Mouse (Mus musculus) hindbrain, embryonic 13.5 days (tissue): Measurements from ENCODE around the gene Itln1. TPM values are rescaled to one million over a fixed set of nuclear protein-coding genes. Genes with fewer than 3 reads are reported as not detected.

Experiments used
- ATAC-seq: fragments of 200-750 bp; cut with Nextera tagmentation; 2 replicates; pipeline ENCODE4 v1.8.0; 2017; ENCODE audit warnings: moderate TSS enrichment; ENCODE audit not compliant: low FRiP score
- H3K27ac ChIP-seq: fragments of 300-500 bp; sonication (generic); 2 replicates; pipeline ENCODE4 v1.5.1; 2015; ENCODE audit warnings: inconsistent platforms, mild to moderate bottlenecking, moderate library complexity
- H3K27me3 ChIP-seq: fragments of 300-500 bp; sonication (generic); 2 replicates; pipeline ENCODE4 v1.6.1; 2015; ENCODE audit warnings: mild to moderate bottlenecking, inconsistent platforms
- H3K36me3 ChIP-seq: fragments of 300-500 bp; sonication (generic); 2 replicates; pipeline ENCODE4 v1.6.1; 2015; ENCODE audit warnings: mild to moderate bottlenecking, inconsistent platforms
- H3K4me1 ChIP-seq: fragments of 300-500 bp; sonication (generic); replicated peaks from 2 replicates; pipeline ENCODE4 v1.6.1; 2015; ENCODE audit warnings: inconsistent platforms
- H3K4me2 ChIP-seq: fragments of 300-500 bp; sonication (generic); 2 replicates; pipeline ENCODE4 v1.6.1; 2015; ENCODE audit warnings: inconsistent platforms, mild to moderate bottlenecking, moderate library complexity
- H3K4me3 ChIP-seq: fragments of 300-500 bp; sonication (generic); 2 replicates; pipeline ENCODE4 v1.5.1; 2015; ENCODE audit warnings: mild to moderate bottlenecking, inconsistent platforms
- H3K9ac ChIP-seq: fragments of 300-500 bp; sonication (generic); 2 replicates; pipeline ENCODE4 v1.6.1; 2015; ENCODE audit warnings: mild to moderate bottlenecking, inconsistent platforms
- H3K9me3 ChIP-seq: fragments of 300-500 bp; sonication (generic); 2 replicates; pipeline ENCODE4 v1.6.1; 2016; ENCODE audit warnings: inconsistent platforms
- WGBS: fragments of 180-500 bp; shearing (Covaris S2); methylation state at CpG from one replicate; pipeline ENCODE4 v1.1.7; 2015; 5-methylcytosine and 5-hydroxymethylcytosine counted together
- polyA plus RNA-seq: library from polyadenylated mRNA; unstranded; fragments of >200 nt; fragmentation: Nextera tagmentation; extraction: Ambion mirVana; gene quantifications from 2 replicates; pipeline ENCODE4 v1.2.1, GENCODE M21; 2015

Gene Itln1
- polyA plus RNA-seq, 1 experiment from 2014 or later = not detected

GRCm38 (mm10) chr1:171556366-171556765 is 21.3 kb upstream of the Itln1 start:
- Histone ChIP-seq H3K27ac (no peak overlapping the region), H3K4me1 (0 out of 2 replicates have a peak, but pooled peaks cover 5% of the 10 kb centered on the region), H3K4me3 (no peak overlapping the region), H3K36me3 (no peaks in the 10 kb centered on the region), H3K9me3 (no peaks in the 10 kb centered on the region), H3K9ac (no peak overlapping the region), H3K27me3 (no peaks in the 10 kb centered on the region), H3K4me2 (no peak overlapping the region)
- no peak for ATAC-seq
- WGBS = 96% methylated on average over 2 of the region's 2 CpGs

GRCm38 (mm10) chr1:171553359-171554341 is 18.6 kb upstream of the Itln1 start:
- no peaks in the 10 kb centered on the region for H3K27me3 ChIP-seq
- no peak overlapping the region for H3K27ac ChIP-seq
- no peak for ATAC-seq
- H3K4me3 ChIP-seq = no peak overlapping the region
- 80% methylated on average over 11 of the region's 11 CpGs for WGBS
- H3K4me2 ChIP-seq = no peak overlapping the region
- H3K9ac ChIP-seq = no peak overlapping the region
- 0 out of 2 replicates have a peak, but pooled peaks cover 5% of the 10 kb centered on the region for H3K4me1 ChIP-seq
- H3K36me3 ChIP-seq = no peaks in the 10 kb centered on the region
- no peaks in the 10 kb centered on the region for H3K9me3 ChIP-seq

- no peak overlapping the region for H3K9ac ChIP-seq
- 0 out of 2 replicates have a peak, but pooled peaks cover 5% of the 10 kb centered on the region for H3K4me1 ChIP-seq
- ATAC-seq = no peak
- no peak overlapping the region for H3K27ac ChIP-seq
- H3K27me3 ChIP-seq = no peaks in the 10 kb centered on the region
- no peak overlapping the region for H3K4me2 ChIP-seq
- no peaks in the 10 kb centered on the region for H3K9me3 ChIP-seq
- H3K36me3 ChIP-seq = no peaks in the 10 kb centered on the region
- 84% methylated on average over 2 of the region's 2 CpGs for WGBS
- no peak overlapping the region for H3K4me3 ChIP-seq
Measured at GRCm38 (mm10) chr1:171552230-171552629, 17.1 kb upstream of the Itln1 start.

- H3K9ac ChIP-seq = no peak overlapping the region
- no peaks in the 10 kb centered on the region for H3K27me3 ChIP-seq
- no peak overlapping the region for H3K4me2 ChIP-seq
- 88% methylated on average over 7 of the region's 7 CpGs for WGBS
- no peak overlapping the region for H3K27ac ChIP-seq
- H3K36me3 ChIP-seq = no peaks in the 10 kb centered on the region
- H3K4me1 ChIP-seq = 0 out of 2 replicates have a peak, but pooled peaks cover 5% of the 10 kb centered on the region
- ATAC-seq = no peak
- no peaks in the 10 kb centered on the region for H3K9me3 ChIP-seq
- no peak overlapping the region for H3K4me3 ChIP-seq
Measured at GRCm38 (mm10) chr1:171551326-171551725, 16.2 kb upstream of the Itln1 start.

- Histone ChIP-seq H3K4me1 (no peaks in the 10 kb centered on the region), H3K36me3 (no peaks in the 10 kb centered on the region), H3K27ac (no peak overlapping the region), H3K9ac (no peak overlapping the region), H3K4me3 (no peak overlapping the region), H3K27me3 (no peaks in the 10 kb centered on the region), H3K4me2 (no peak overlapping the region), H3K9me3 (no peaks in the 10 kb centered on the region)
- WGBS = 87% methylated on average over 1 of the region's 1 CpGs
- ATAC-seq = no peak
Measured at GRCm38 (mm10) chr1:171540694-171541093, 5.6 kb upstream of the Itln1 start.

- ATAC-seq = no peak
- Histone ChIP-seq H3K9ac (no peak overlapping the region), H3K36me3 (no peaks in the 10 kb centered on the region), H3K4me3 (no peak overlapping the region), H3K9me3 (no peaks in the 10 kb centered on the region), H3K27me3 (no peaks in the 10 kb centered on the region), H3K4me2 (no peak overlapping the region), H3K27ac (no peak overlapping the region), H3K4me1 (no peaks in the 10 kb centered on the region)
Measured at GRCm38 (mm10) chr1:171534557-171534956, 537 bp downstream of the Itln1 start.

GRCm38 (mm10) chr1:171532830-171533229 is 2.3 kb downstream of the Itln1 start:
- no peak overlapping the region for H3K4me3 ChIP-seq
- no peaks in the 10 kb centered on the region for H3K9me3 ChIP-seq
- no peak overlapping the region for H3K9ac ChIP-seq
- no peaks in the 10 kb centered on the region for H3K4me1 ChIP-seq
- WGBS = 63% methylated on average over 2 of the region's 2 CpGs
- H3K36me3 ChIP-seq = no peaks in the 10 kb centered on the region
- no peaks in the 10 kb centered on the region for H3K27me3 ChIP-seq
- no peak overlapping the region for H3K4me2 ChIP-seq
- no peak overlapping the region for H3K27ac ChIP-seq
- no peak for ATAC-seq

GRCm38 (mm10) chr1:171531367-171531766 is 3.7 kb downstream of the Itln1 start:
- H3K27ac ChIP-seq = no peak overlapping the region
- H3K4me3 ChIP-seq = no peak overlapping the region
- H3K9me3 ChIP-seq = no peaks in the 10 kb centered on the region
- no peak overlapping the region for H3K9ac ChIP-seq
- no peak overlapping the region for H3K4me2 ChIP-seq
- H3K4me1 ChIP-seq = no peaks in the 10 kb centered on the region
- ATAC-seq = no peak
- H3K36me3 ChIP-seq = no peaks in the 10 kb centered on the region
- no peaks in the 10 kb centered on the region for H3K27me3 ChIP-seq
- 91% methylated on average over 4 of the region's 4 CpGs for WGBS

- no peaks in the 10 kb centered on the region for H3K27me3 ChIP-seq
- no peak overlapping the region for H3K4me3 ChIP-seq
- H3K36me3 ChIP-seq = no peaks in the 10 kb centered on the region
- no peaks in the 10 kb centered on the region for H3K4me1 ChIP-seq
- WGBS = 89% methylated on average over 4 of the region's 4 CpGs
- H3K4me2 ChIP-seq = no peak overlapping the region
- no peak for ATAC-seq
- H3K27ac ChIP-seq = no peak overlapping the region
- no peaks in the 10 kb centered on the region for H3K9me3 ChIP-seq
- no peak overlapping the region for H3K9ac ChIP-seq
Measured at GRCm38 (mm10) chr1:171515557-171515956, 19.5 kb downstream of the Itln1 start.

- ATAC-seq = no peak
- no peaks in the 10 kb centered on the region for H3K36me3 ChIP-seq
- no peak overlapping the region for H3K27ac ChIP-seq
- H3K9me3 ChIP-seq = no peaks in the 10 kb centered on the region
- H3K9ac ChIP-seq = no peak overlapping the region
- no peak overlapping the region for H3K4me3 ChIP-seq
- H3K4me1 ChIP-seq = no peaks in the 10 kb centered on the region
- no peak overlapping the region for H3K4me2 ChIP-seq
- WGBS = 18% methylated on average over 1 of the region's 1 CpGs
- no peaks in the 10 kb centered on the region for H3K27me3 ChIP-seq
Measured at GRCm38 (mm10) chr1:171515039-171515438, 20.1 kb downstream of the Itln1 start.

GRCm38 (mm10) chr1:171513760-171514159 is 21.3 kb downstream of the Itln1 start:
- no peak overlapping the region for H3K9ac ChIP-seq
- H3K9me3 ChIP-seq = no peaks in the 10 kb centered on the region
- no peaks in the 10 kb centered on the region for H3K4me1 ChIP-seq
- H3K4me3 ChIP-seq = no peak overlapping the region
- no peaks in the 10 kb centered on the region for H3K27me3 ChIP-seq
- no peak for ATAC-seq
- H3K4me2 ChIP-seq = no peak overlapping the region
- WGBS = 94% methylated on average over 1 of the region's 1 CpGs
- H3K36me3 ChIP-seq = no peaks in the 10 kb centered on the region
- no peak overlapping the region for H3K27ac ChIP-seq

GRCm38 (mm10) chr1:171513234-171513633 is 21.9 kb downstream of the Itln1 start:
- no peaks in the 10 kb centered on the region for H3K4me1 ChIP-seq
- no peak for ATAC-seq
- no peaks in the 10 kb centered on the region for H3K36me3 ChIP-seq
- H3K4me2 ChIP-seq = no peak overlapping the region
- no peaks in the 10 kb centered on the region for H3K27me3 ChIP-seq
- no peaks in the 10 kb centered on the region for H3K9me3 ChIP-seq
- no peak overlapping the region for H3K4me3 ChIP-seq
- WGBS = 87% methylated on average over 2 of the region's 2 CpGs
- no peak overlapping the region for H3K9ac ChIP-seq
- no peak overlapping the region for H3K27ac ChIP-seq

GRCm38 (mm10) chr1:171504586-171504985 is 30.5 kb downstream of the Itln1 start:
- no peak overlapping the region for H3K27ac ChIP-seq

More at GRCm38 (mm10) chr1:171504586-171504985, 30.5 kb downstream of the Itln1 start:
- peaks cover 20% of the 10 kb centered on the region for H3K4me1 ChIP-seq
- WGBS = 73% methylated on average over 4 of the region's 4 CpGs
- H3K36me3 ChIP-seq = peaks cover 16% of the 10 kb centered on the region
- H3K9ac ChIP-seq = peak overlapping the region; percentile 69
- H3K9me3 ChIP-seq = no peaks in the 10 kb centered on the region
- H3K4me3 ChIP-seq = peak overlapping the region; percentile 66
- no peaks in the 10 kb centered on the region for H3K27me3 ChIP-seq
- no peak for ATAC-seq
- peak overlapping the region; percentile 66 for H3K4me2 ChIP-seq
